Mouse (Mus musculus) intestine, postnatal 0 days (tissue): ENCODE results near the gene Cyth2. TPM values are rescaled to one million over a fixed set of nuclear protein-coding genes. Genes with fewer than 3 reads are reported as not detected.

Experiments
- ATAC-seq: fragments of 200-750 bp; cut with Nextera tagmentation; 2 replicates; pipeline ENCODE4 v1.8.0; 2017; ENCODE audit warnings: mild to moderate bottlenecking, moderate TSS enrichment, moderate library complexity
- H3K27ac ChIP-seq: fragments of 300-500 bp; sonication (generic); 2 replicates; pipeline ENCODE4 v1.5.1; 2014; ENCODE audit warnings: mild to moderate bottlenecking, low read depth, low read length, moderate library complexity
- H3K27me3 ChIP-seq: fragments of 300-500 bp; sonication (generic); replicated peaks from 2 replicates; pipeline ENCODE4 v1.6.1; 2014; ENCODE audit warnings: low read length, mixed read lengths; ENCODE audit not compliant: control insufficient read depth, insufficient read depth
- H3K36me3 ChIP-seq: fragments of 300-500 bp; sonication (generic); 2 replicates; pipeline ENCODE4 v1.6.1; 2014; ENCODE audit warnings: mild to moderate bottlenecking, moderate library complexity; ENCODE audit not compliant: control insufficient read depth, insufficient read depth
- H3K4me1 ChIP-seq: fragments of 300-500 bp; sonication (generic); replicated peaks from 2 replicates; pipeline ENCODE4 v1.6.1; 2014; ENCODE audit warnings: antibody characterized with exemption, low read length, mixed read lengths; ENCODE audit not compliant: control insufficient read depth, insufficient read depth
- H3K4me2 ChIP-seq: fragments of 300-500 bp; sonication (generic); replicated peaks from 2 replicates; pipeline ENCODE4 v1.6.1; 2014; ENCODE audit warnings: low read depth, mild to moderate bottlenecking, moderate library complexity
- H3K4me3 ChIP-seq: fragments of 300-500 bp; sonication (generic); 2 replicates; pipeline ENCODE4 v1.5.1; 2014; ENCODE audit warnings: low read depth, low read length
- H3K9ac ChIP-seq: fragments of 300-500 bp; sonication (generic); 2 replicates; pipeline ENCODE4 v1.6.1; 2014; ENCODE audit warnings: mild to moderate bottlenecking, low read depth, low read length
- H3K9me3 ChIP-seq: fragments of 300-500 bp; sonication (generic); 2 replicates; pipeline ENCODE4 v1.6.1; 2016; ENCODE audit warnings: mixed run types; ENCODE audit not compliant: control insufficient read depth
- CTCF ChIP-seq: sonication (generic); IDR thresholded peaks from 2 replicates; pipeline ENCODE4 v1.5.1; 2016; ENCODE audit warnings: low read depth, mild to moderate bottlenecking, control low read depth, antibody characterized with exemption, moderate library complexity
- WGBS: fragments of 180-500 bp; shearing (Covaris S2); extraction: QIAGEN DNeasy Blood & Tissue Kit; methylation state at CpG from one replicate; pipeline ENCODE4 v1.1.7; 2014; 5-methylcytosine and 5-hydroxymethylcytosine counted together
- polyA plus RNA-seq: library from polyadenylated mRNA; unstranded; fragments of >200 nt; fragmentation: Nextera tagmentation; extraction: Ambion mirVana; gene quantifications from 2 replicates; pipeline ENCODE4 v1.2.1, GENCODE M21; 2015

The Cyth2 gene
- polyA plus RNA-seq, 1 experiment from 2014 or later = 66.4 TPM

- no peaks in the 10 kb centered on the region for H3K9me3 ChIP-seq
- no peak for ATAC-seq
- H3K4me1 ChIP-seq = no peaks in the 10 kb centered on the region
- H3K4me3 ChIP-seq = no peak overlapping the region
- no peak overlapping the region for H3K27ac ChIP-seq
- no peaks in the 10 kb centered on the region for H3K27me3 ChIP-seq
- peaks cover 45% of the 10 kb centered on the region for H3K36me3 ChIP-seq
- TF ChIP-seq CTCF = no peak
- no peak overlapping the region for H3K4me2 ChIP-seq
- 55% methylated on average over 5 of the region's 5 CpGs for WGBS
- no peak overlapping the region for H3K9ac ChIP-seq
Observed at GRCm38 (mm10) chr7:45805941-45806340, 8.4 kb downstream of the Cyth2 start.

DNA sequence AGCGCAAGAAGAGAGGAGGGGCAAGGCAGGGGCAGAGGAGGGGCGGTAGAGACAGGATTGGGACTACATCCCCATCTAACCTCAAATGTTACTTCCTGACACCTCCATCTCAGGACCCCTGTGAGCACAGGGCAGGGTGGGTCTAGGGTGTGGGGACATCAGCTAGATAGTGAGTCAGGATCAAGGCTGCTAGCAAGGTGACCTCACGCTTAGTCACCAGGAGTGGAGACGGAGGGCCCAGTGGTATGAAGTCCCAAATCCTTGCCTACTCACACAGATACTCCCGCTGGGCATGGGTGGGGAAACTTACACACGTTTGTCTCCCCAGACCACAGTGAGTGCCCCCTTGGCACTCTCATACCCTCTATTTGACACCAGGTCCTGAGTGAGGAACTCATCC, 11.8 kb downstream of the Cyth2 start:
- H3K27me3 ChIP-seq = 0 out of 2 replicates have a peak, but pooled peaks cover 5% of the 10 kb centered on the region
- H3K4me1 ChIP-seq = no peaks in the 10 kb centered on the region
- H3K27ac ChIP-seq = no peak overlapping the region
- H3K9ac ChIP-seq = no peak overlapping the region
- 91% methylated on average over 6 of the region's 6 CpGs for WGBS
- ATAC-seq = no peak
- TF ChIP-seq CTCF = no peak
- H3K36me3 ChIP-seq = peaks cover 12% of the 10 kb centered on the region
- no peak overlapping the region for H3K4me2 ChIP-seq
- H3K4me3 ChIP-seq = no peak overlapping the region
- H3K9me3 ChIP-seq = no peaks in the 10 kb centered on the region

DNA sequence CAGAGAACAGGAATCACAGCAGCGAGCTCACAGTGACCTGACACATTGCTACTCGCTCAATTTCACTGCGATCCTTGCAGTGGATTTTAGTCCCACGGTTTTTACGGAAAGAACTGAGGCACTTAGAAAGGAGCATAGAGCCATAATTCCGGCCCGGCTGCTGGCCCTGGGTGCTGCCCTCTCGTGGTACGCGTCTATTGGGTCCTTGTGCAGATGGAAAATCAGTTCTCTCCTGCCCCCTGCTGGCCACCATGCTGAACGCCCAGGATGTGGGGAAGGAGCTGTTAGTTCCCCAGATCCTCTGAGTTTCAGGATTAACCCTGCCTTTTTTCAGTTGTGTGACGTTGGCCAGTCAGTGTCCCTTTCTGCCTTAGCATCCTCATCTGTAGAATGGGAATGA, 13.0 kb downstream of the Cyth2 start:
- no peak overlapping the region for H3K27ac ChIP-seq
- TF ChIP-seq CTCF = peak; percentile 100
- peak; percentile 51 for ATAC-seq
- no peak overlapping the region for H3K9ac ChIP-seq
- no peaks in the 10 kb centered on the region for H3K4me1 ChIP-seq
- no peaks in the 10 kb centered on the region; the same call in 1 of the 2 replicates for H3K36me3 ChIP-seq
- H3K4me3 ChIP-seq = peak overlapping the region; percentile 30
- peak overlapping the region; percentile 69 for H3K4me2 ChIP-seq
- no peaks in the 10 kb centered on the region for H3K9me3 ChIP-seq
- 1% methylated on average over 12 of the region's 12 CpGs for WGBS
- H3K27me3 ChIP-seq = peaks cover 10% of the 10 kb centered on the region; the same call in 1 of the 2 replicates

- peak overlapping the region; percentile 30 for H3K4me3 ChIP-seq
- no peaks in the 10 kb centered on the region; the same call in 1 of the 2 replicates for H3K36me3 ChIP-seq
- no peaks in the 10 kb centered on the region for H3K9me3 ChIP-seq
- no peak for TF ChIP-seq CTCF
- ATAC-seq = peak; percentile 28
- peak overlapping the region; percentile 69 for H3K4me2 ChIP-seq
- no peak overlapping the region for H3K9ac ChIP-seq
- H3K27ac ChIP-seq = no peak overlapping the region
- WGBS = 15% methylated on average over 22 of the region's 25 CpGs
- H3K4me1 ChIP-seq = no peaks in the 10 kb centered on the region
- H3K27me3 ChIP-seq = peaks cover 10% of the 10 kb centered on the region; the same call in 1 of the 2 replicates
Observed at GRCm38 (mm10) chr7:45800546-45801204, 13.7 kb downstream of the Cyth2 start.

DNA sequence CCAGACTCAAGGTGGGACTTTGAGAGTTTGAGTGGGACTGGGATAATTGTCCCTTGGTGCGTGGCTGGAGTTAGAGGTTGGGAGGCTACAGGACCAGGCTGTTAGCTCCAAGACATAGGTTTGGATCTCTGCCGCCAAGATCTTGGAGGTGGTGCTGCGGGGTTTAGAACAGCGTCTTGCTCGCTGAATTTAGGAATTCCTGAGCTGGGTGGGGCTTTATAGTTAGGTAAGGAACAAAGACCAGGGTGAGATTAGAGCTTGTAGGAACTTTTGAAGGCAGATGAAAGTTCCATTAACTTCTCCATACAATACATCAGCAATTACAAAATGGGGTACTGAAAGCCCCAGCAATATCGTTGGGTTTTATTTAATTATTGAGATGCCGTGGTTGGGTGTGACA, 14.4 kb downstream of the Cyth2 start:
- Histone ChIP-seq H3K27ac (no peak overlapping the region), H3K27me3 (peaks cover 10% of the 10 kb centered on the region; the same call in 1 of the 2 replicates), H3K4me1 (no peaks in the 10 kb centered on the region), H3K4me2 (peak overlapping the region; percentile 69), H3K9me3 (no peaks in the 10 kb centered on the region), H3K4me3 (peak overlapping the region; percentile 30), H3K36me3 (no peaks in the 10 kb centered on the region; the same call in 1 of the 2 replicates), H3K9ac (no peak overlapping the region)
- 33% methylated on average over 7 of the region's 7 CpGs for WGBS
- no peak for ATAC-seq
- no peak for TF ChIP-seq CTCF

DNA sequence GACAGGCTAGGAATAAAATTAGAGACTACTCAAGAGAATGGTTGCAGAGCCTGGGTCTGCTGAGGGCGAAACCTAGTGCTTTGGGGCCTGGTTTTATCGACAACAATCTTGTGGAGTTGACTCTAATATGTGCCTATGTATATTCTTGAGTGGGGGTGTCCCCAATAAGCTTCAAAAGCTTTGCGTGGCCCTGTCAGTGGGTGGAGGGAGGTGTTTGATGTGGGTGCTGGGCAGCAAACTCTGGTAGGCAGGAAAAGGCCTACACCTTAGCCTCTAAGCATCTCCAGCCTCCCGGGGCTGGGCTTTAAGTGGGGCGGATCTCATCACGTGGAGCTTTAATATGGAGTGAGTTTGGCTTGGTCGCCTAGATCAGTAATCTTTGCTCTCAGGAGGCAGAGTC, 15.4 kb downstream of the Cyth2 start:
- Histone ChIP-seq H3K36me3 (no peaks in the 10 kb centered on the region; the same call in 1 of the 2 replicates), H3K27me3 (peaks cover 10% of the 10 kb centered on the region; the same call in 1 of the 2 replicates), H3K4me1 (no peaks in the 10 kb centered on the region), H3K27ac (no peak overlapping the region), H3K4me2 (peak overlapping the region; percentile 93; the same call in 1 of the 2 replicates), H3K9me3 (no peaks in the 10 kb centered on the region), H3K4me3 (peak overlapping the region; percentile 48), H3K9ac (no peak overlapping the region)
- ATAC-seq = no peak
- WGBS = 58% methylated on average over 7 of the region's 7 CpGs
- TF ChIP-seq CTCF = no peak
